In the genomic region with DNA sequence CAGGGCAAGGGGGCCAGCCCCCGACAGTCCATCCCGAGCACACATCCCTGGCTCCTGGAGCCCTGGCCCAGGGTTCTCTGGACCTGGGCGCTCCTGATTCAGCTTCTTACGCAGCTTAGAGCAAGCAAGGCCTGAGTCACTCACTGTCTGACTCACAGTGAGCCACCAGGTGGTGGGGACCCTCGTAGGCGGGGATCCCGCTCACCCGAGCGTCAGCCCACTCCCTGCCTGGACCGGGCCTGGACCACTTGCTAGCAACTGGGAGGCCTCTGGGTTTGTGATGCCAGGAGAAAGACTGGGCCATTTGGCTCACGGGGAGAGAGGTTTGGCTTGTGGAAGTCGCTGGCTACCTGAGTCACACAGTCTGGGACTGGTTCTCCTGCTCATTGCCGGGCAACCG, we compare ENCODE assay signal across 20 mouse cellular contexts. TPM values are rescaled to one million over a fixed set of nuclear protein-coding genes. Genes with fewer than 3 reads are reported as not detected.
A peak's percentile ranks its signal among the peaks of the same experiment; 100 is the strongest.
DNase-seq lines count a peak whose midpoint lies in the region; ATAC-seq lines count a peak whose summit lies in the region.
"Had no signal": no experiment of that assay in that cellular context is flagged by ENCODE, and none has a peak within 500 bp of the region (broad histone marks: within the 10 kb centered on the region; RNA-seq: fewer than 3 reads in every experiment).

No protein-coding gene starts in this region.

- no peak for ATAC-seq in forebrain, embryonic 12.5 days (ENCODE audit: low FRiP score)
- ATAC-seq in megakaryocyte progenitor cell, adult 5-6 weeks (replicated peaks; ENCODE audit: poor library complexity): no peak
- ATAC-seq: forebrain, embryonic 16.5 days; midbrain, embryonic 16.5 days had no signal

- H3K27ac ChIP-seq in forebrain, embryonic 10.5 days: peak overlapping the region; percentile 20; the same call in 1 of the 2 replicates
- H3K27ac ChIP-seq in forebrain, embryonic 12.5 days: no peak overlapping the region
- H3K27ac ChIP-seq in embryonic facial prominence, embryonic 10.5 days (replicated peaks): 0 out of 2 replicates have a peak overlapping the region, but pooled peaks have one; percentile 35
- H3K27ac ChIP-seq: liver, embryonic 13.5 days; stomach, postnatal 0 days had no signal

- no peak for DNase-seq in forebrain, embryonic 10.5 days (ENCODE audit: extremely low spot score, low spot score)
- peak; percentile 70 to 75 for DNase-seq in left cerebral cortex, adult 18-20 months (ENCODE audit: low spot score in 2 of 2)
- DNase-seq in left cerebral cortex, adult 11 months (ENCODE audit: low spot score): no peak
- DNase-seq in Muller cell, postnatal 12 days (ENCODE audit: inconsistent ontology term): peak; percentile 34
- no peak for DNase-seq in embryonic facial prominence, embryonic 10.5 days (ENCODE audit: low spot score)
- DNase-seq: adrenal gland, postnatal 25 days; gastrocnemius, postnatal 14 days; heart, postnatal 10 days; kidney, adult 8-10 months; liver, embryonic 13.5 days; thymus, postnatal 25 days had no signal

- H3K9me3 ChIP-seq in forebrain, embryonic 10.5 days: no peaks in the 10 kb centered on the region
- H3K9me3 ChIP-seq in forebrain, embryonic 12.5 days: no peaks in the 10 kb centered on the region
- H3K9me3 ChIP-seq in embryonic facial prominence, embryonic 10.5 days: no peaks in the 10 kb centered on the region
- H3K9me3 ChIP-seq: G1E; liver, embryonic 13.5 days had no signal

- peaks cover 11% of the 10 kb centered on the region for H3K4me1 ChIP-seq in forebrain, embryonic 10.5 days
- 0 out of 2 replicates have a peak, but pooled peaks cover 3% of the 10 kb centered on the region for H3K4me1 ChIP-seq in forebrain, embryonic 12.5 days
- peaks cover 29% of the 10 kb centered on the region for H3K4me1 ChIP-seq in embryonic facial prominence, embryonic 10.5 days
- H3K4me1 ChIP-seq: liver, embryonic 13.5 days had no signal

- 80% methylated on average over 14 of the region's 14 CpGs for WGBS in forebrain, embryonic 10.5 days
- 76% methylated on average over 14 of the region's 14 CpGs for WGBS in forebrain, embryonic 12.5 days
- 78% methylated on average over 14 of the region's 14 CpGs for WGBS in embryonic facial prominence, embryonic 10.5 days

- H3K36me3 ChIP-seq in forebrain, embryonic 10.5 days (replicated peaks): no peaks in the 10 kb centered on the region
- no peaks in the 10 kb centered on the region for H3K36me3 ChIP-seq in forebrain, embryonic 12.5 days (replicated peaks)
- no peaks in the 10 kb centered on the region for H3K36me3 ChIP-seq in embryonic facial prominence, embryonic 10.5 days (replicated peaks)
- H3K36me3 ChIP-seq: G1E; liver, embryonic 13.5 days had no signal

- H3K9ac ChIP-seq in forebrain, embryonic 12.5 days: no peak overlapping the region
- H3K9ac ChIP-seq: liver, embryonic 13.5 days had no signal

- no peak overlapping the region for H3K4me2 ChIP-seq in forebrain, embryonic 12.5 days
- H3K4me2 ChIP-seq: liver, embryonic 13.5 days had no signal

- H3K4me3 ChIP-seq in forebrain, embryonic 10.5 days: no peak overlapping the region
- H3K4me3 ChIP-seq in forebrain, embryonic 12.5 days (replicated peaks): no peak overlapping the region
- no peak overlapping the region for H3K4me3 ChIP-seq in embryonic facial prominence, embryonic 10.5 days
- H3K4me3 ChIP-seq: liver, embryonic 13.5 days had no signal

- 0 out of 2 replicates have a peak, but pooled peaks cover 12% of the 10 kb centered on the region for H3K27me3 ChIP-seq in forebrain, embryonic 10.5 days (ENCODE audit: poor library complexity, severe bottlenecking)
- H3K27me3 ChIP-seq in forebrain, embryonic 12.5 days: peaks cover 17% of the 10 kb centered on the region; the same call in 1 of the 2 replicates
- peaks cover 8% of the 10 kb centered on the region; the same call in 1 of the 2 replicates for H3K27me3 ChIP-seq in embryonic facial prominence, embryonic 10.5 days (replicated peaks; ENCODE audit: low read depth, poor library complexity, severe bottlenecking)

RNA-seq across cellular contexts. Expression of gene Cacna1i, which starts 16.7 kb away (rescaled TPM):
- polyA plus RNA-seq in forebrain, embryonic 10.5 days (2016; fragmentation: Nextera tagmentation; extraction: Ambion mirVana): 0.02 and 0.04 TPM in 2 replicates
- 0.17 and 0.21 TPM in 2 replicates for polyA plus RNA-seq in forebrain, embryonic 12.5 days (2016; fragmentation: Nextera tagmentation; extraction: Ambion mirVana)
- 10 to 100 TPM; 58.9 to 60.7 TPM for total RNA-seq in left cerebral cortex, adult 18-20 months (2021)
- polyA plus RNA-seq in embryonic facial prominence, embryonic 10.5 days (2016; fragmentation: Nextera tagmentation; extraction: Ambion mirVana): 0.02 and 0.03 TPM in 2 replicates
- total RNA-seq in megakaryocyte progenitor cell, adult 5-6 weeks (2015): not detected in 2 replicates
- total RNA-seq in megakaryocyte progenitor cell, adult 5-6 weeks (2017): not detected in 2 replicates
- total RNA-seq: megakaryocyte, adult 5-6 weeks had no signal
- polyA plus RNA-seq: G1E; limb, embryonic 11.5 days; liver, embryonic 13.5 days; lung, embryonic 16.5 days; stomach, postnatal 0 days had no signal

RNA-seq across cellular contexts. Expression of gene Rps19bp1, which starts 39.7 kb away (rescaled TPM):
- polyA plus RNA-seq in forebrain, embryonic 10.5 days (2016; fragmentation: Nextera tagmentation; extraction: Ambion mirVana): 63.5 and 66.2 TPM in 2 replicates
- polyA plus RNA-seq in forebrain, embryonic 12.5 days (2016; fragmentation: Nextera tagmentation; extraction: Ambion mirVana): 57.4 and 65.2 TPM in 2 replicates
- total RNA-seq in left cerebral cortex, adult 18-20 months (2021): 10 to 100 TPM; 41.9 to 42.4 TPM
- polyA plus RNA-seq in embryonic facial prominence, embryonic 10.5 days (2016; fragmentation: Nextera tagmentation; extraction: Ambion mirVana): 68.1 and 73.2 TPM in 2 replicates
- 65.0 and 68.9 TPM in 2 replicates for total RNA-seq in megakaryocyte progenitor cell, adult 5-6 weeks (2015)
- 19.5 and 43.8 TPM in 2 replicates for total RNA-seq in megakaryocyte progenitor cell, adult 5-6 weeks (2017)

RNA-seq across cellular contexts. Expression of gene Atf4, which starts 48.8 kb away (rescaled TPM):
- 120 and 132 TPM in 2 replicates for polyA plus RNA-seq in forebrain, embryonic 10.5 days (2016; fragmentation: Nextera tagmentation; extraction: Ambion mirVana)
- 132 and 142 TPM in 2 replicates for polyA plus RNA-seq in forebrain, embryonic 12.5 days (2016; fragmentation: Nextera tagmentation; extraction: Ambion mirVana)
- total RNA-seq in left cerebral cortex, adult 18-20 months (2021): 100 to 1,000 TPM; 126 to 133 TPM
- 104 and 111 TPM in 2 replicates for polyA plus RNA-seq in embryonic facial prominence, embryonic 10.5 days (2016; fragmentation: Nextera tagmentation; extraction: Ambion mirVana)
- total RNA-seq in megakaryocyte progenitor cell, adult 5-6 weeks (2015): 218 and 306 TPM in 2 replicates
- total RNA-seq in megakaryocyte progenitor cell, adult 5-6 weeks (2017): 305 and 370 TPM in 2 replicates

Comparison
In these comparisons a context has a peak if more than half of its experiments do, and no peak if none do; other contexts are left out.
1. DNase-seq: peak in left cerebral cortex, adult 18-20 months (2 of 2) and Muller cell, postnatal 12 days (single experiment); none in forebrain, embryonic 10.5 days (single experiment), left cerebral cortex, adult 11 months (single experiment) and embryonic facial prominence, embryonic 10.5 days (single experiment).